Mouse (Mus musculus) spleen, adult 2 months (tissue): Measurements from ENCODE around the gene Armc8.

Source experiments
- CTCF ChIP-seq: fragments of 200-500 bp; IDR thresholded peaks from 2 replicates; pipeline ENCODE4 v1.5.1; 2011; ENCODE audit warnings: mild to moderate bottlenecking, inconsistent platforms; ENCODE audit not compliant: insufficient read depth, insufficient read length, insufficient replicate concordance; ENCODE audit errors: extremely low read depth
- POLR2A ChIP-seq: fragments of 200-500 bp; IDR thresholded peaks from 2 replicates; pipeline ENCODE4 v1.6.1; 2011; ENCODE audit warnings: low read depth, low read length, inconsistent platforms

DNA sequence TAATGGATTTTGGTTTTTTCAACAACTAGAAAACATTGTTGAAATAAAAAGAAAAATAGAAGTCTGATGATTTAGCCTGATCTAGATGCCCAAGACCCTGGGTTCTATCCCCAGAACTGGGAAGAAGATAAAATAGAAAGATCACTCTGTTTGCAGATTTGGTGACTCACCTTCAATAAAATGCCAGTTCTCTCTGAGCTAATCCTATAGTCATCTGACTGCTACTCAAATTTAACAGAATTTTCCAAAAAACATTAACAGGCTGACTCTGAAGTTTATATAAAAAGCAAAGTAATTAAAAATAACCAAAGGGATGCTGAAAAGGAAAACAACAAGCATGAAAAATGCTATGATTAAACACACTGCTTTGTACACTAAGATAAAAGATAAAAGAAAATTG, 122.4 kb downstream of the Armc8 start:
- TF ChIP-seq POLR2A: no peak
- TF ChIP-seq CTCF: no peak
